Mouse (Mus musculus) adrenal gland, adult (tissue): ENCODE measurements around the gene Trpc4.
A peak's percentile ranks its signal among the peaks of the same experiment; 100 is the strongest.

ENCODE experiments used
- DNase-seq, 2 experiments: peaks; one replicate each; pipeline ENCODE4 v3.0.0; 2022 to 2023; ENCODE audit warnings: low spot score in 1 of 2; ENCODE audit not compliant: inconsistent age in 2 of 2

Trpc4 gene

DNA sequence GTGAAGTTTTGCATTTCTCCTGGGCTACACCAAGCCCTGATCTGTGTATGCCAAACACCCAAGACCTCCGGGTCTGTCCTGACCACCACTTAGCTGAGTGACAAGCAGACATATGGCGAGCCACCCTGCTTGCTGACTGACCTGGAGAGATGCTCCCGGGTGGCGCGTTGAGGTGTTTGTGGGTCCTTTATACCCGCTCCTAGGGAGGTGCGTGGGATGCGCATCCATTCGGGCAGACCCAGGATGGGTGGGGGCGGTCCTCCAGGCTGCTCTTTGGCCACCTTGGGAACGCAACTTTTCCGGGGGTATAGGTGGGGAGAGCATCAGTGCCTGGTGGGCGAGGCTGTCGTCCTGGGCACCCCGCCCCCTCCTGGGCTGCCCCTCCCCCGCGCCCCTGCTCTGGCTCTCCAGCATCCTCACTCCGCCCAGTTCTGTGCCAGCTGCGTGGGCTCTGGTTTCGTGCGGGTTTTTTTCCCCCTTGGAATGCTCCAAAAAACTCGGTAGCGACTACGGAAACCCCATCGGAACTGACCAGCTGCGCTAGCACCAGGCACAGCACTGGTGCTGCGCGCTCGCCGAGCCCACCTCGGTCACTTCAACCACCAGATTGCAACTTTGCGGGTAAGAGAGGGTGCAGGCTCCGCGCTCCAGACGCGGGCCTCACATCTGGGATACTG is at the start of gene Trpc4:
Gene Trpc4, plus strand, starts transcription at position 397 of the 677 bp plus-strand sequence.
- DNase-seq, result no peak

- DNase-seq, result no peak
These were observed 44.3 kb upstream of the Trpc4 start for GRCm38 (mm10) chr3:54111489-54111888.

DNA sequence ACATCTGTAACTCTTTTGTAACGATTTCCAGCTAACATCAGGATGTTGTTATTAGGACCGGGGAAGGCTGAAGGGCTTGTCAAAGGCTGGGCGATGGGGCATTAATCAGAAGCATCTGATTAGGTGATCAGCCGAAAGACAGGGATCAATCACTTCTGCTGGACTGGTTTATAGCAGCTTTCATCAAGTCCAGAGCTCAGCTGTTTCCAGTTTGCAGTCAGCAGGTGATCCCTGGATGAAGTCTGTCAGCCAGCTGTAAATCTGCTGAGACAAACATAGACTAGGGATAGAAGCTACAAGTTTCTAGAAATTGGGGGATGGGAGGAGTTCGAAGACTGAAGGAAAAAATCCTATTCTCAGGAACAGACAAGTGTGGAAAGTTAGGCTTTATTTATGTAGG is 20.5 kb upstream of the Trpc4 start:
- no peak for DNase-seq

- no peak for DNase-seq
These were observed 14.5 kb upstream of the Trpc4 start for GRCm38 (mm10) chr3:54141376-54141775.

DNA sequence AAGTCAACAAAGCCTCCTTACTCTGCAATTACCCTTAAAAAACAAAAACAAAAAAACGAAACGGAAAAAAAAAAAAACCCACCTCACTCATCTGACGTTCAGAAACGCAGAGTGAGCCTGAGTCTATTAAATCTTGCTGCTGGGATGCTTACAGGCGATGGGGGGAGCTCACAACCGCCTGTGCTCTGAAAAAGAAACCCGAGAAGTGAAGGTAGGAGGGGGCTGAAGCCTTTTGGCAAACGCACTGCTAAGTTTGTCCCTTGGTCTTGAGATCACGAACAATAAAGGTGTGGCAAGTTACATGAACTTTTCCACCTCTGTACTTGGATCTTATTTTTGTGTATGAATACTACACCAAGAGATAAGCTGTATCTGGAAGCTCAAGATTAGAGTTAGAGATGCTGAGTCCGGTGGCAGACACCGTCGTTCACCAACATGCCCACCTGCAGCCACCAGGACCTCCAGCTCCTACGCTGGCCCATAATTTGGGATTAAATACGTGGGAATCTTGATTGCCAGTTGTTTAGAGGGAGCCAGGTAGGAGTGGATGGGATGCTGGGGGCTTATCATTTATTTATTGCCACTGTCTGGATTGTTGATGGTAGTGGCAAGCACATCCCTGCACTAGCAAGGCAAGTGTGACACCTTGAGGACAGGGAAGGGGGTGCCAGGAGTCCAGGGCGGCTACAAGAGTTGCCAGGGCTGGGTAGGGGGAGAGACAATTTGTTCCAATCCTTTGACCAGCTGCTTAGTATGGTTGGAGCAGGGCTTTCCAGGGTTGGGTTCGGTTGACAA is 794 bp upstream of the Trpc4 start:
- peak; percentile 7 to 30 for DNase-seq

GRCm38 (mm10) chr3:54156316-54157000 is 623 bp downstream of the Trpc4 start:
- DNase-seq, result no peak

GRCm38 (mm10) chr3:54170701-54171100 is 14.9 kb downstream of the Trpc4 start:
- DNase-seq, result no peak

DNA sequence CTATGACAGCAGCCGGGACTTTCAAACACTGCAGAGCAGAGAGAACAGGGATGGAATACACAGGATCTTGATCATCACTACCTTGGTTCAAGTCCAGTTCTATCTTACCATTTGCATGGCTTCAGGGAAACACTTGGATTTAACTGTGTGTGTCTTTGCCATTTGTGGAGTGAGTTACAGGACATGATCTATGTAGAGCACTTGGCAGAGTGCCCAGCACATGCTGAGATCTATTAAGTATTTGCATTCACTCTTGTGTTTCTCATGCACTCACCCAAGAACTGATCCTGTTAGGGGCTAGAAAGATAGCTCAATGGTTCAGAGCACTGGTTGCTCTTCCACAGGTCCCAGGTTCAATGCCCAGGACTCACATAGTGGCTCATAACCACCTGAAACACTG is 21.5 kb downstream of the Trpc4 start:
- peak; percentile 7 to 31 for DNase-seq

DNA sequence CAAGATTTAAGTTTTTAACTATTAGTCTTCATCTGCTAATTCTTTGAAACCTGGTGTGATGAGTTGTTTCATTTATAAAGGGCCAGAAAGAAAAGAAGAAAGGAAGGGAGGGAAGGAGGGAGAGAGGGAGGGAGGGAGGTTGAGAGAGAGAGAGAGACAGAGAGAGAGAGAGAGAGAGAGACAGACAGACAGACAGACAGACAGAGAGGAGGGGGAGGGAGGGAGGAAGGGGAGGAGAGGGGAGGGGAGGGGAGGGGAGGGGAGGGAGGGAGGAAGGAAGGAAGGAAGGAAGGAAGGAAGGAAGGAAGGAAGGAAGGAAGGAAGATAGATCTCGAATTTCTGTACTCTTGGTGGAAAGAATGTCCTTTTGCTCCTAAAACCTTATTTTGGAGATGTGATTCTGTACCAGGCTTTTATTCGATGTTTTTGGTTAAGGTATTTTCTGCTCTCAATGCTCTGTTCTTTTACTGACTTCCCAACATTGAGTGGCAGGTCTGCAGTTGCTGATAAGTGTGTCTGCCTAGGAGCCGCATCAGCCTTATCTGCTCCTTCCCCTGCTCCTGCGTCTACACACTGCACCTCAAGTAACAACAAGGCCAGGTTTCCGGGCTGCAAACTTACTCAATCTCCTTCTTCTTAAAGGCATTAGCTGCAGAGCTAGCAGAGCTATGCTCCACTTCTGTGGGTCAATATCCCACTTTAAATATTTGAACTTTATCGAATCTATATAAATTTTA is 35.3 kb downstream of the Trpc4 start:
- no peak for DNase-seq

GRCm38 (mm10) chr3:54201231-54201630 is 45.4 kb downstream of the Trpc4 start:
- DNase-seq, result peak in 1 of 2 experiments; percentile 48

- no peak for DNase-seq
These were observed 48.6 kb downstream of the Trpc4 start for GRCm38 (mm10) chr3:54204386-54204785.

- DNase-seq, result no peak
These were observed 54.3 kb downstream of the Trpc4 start for GRCm38 (mm10) chr3:54210112-54210511.

GRCm38 (mm10) chr3:54211441-54211840 is 55.6 kb downstream of the Trpc4 start:
- DNase-seq, result no peak

- no peak for DNase-seq
These were observed 66.7 kb downstream of the Trpc4 start for GRCm38 (mm10) chr3:54222549-54222948.

DNA sequence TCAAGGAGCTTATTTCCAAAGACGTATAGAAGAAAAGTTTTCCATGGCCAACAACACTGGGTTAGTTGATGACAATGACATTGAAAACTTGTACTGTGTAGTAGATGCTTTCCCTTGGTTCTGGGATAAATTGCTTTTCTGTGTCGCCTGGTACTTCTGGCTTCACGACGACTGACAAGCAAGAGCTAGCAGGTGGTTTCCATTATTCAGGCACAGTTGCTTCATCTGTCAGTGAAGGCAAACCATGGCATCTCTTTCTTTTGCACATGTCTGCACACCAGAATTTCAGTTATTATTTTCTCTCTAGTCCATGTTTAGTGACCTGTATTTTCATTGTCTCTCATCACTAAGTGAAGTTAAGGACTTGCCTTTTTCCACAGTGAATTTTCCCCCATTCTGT is 72.6 kb downstream of the Trpc4 start:
- DNase-seq, result no peak

GRCm38 (mm10) chr3:54238891-54239290 is 83.1 kb downstream of the Trpc4 start:
- peak in 1 of 2 experiments; percentile 23 for DNase-seq

GRCm38 (mm10) chr3:54239426-54239825 is 83.6 kb downstream of the Trpc4 start:
- DNase-seq, result no peak

DNA sequence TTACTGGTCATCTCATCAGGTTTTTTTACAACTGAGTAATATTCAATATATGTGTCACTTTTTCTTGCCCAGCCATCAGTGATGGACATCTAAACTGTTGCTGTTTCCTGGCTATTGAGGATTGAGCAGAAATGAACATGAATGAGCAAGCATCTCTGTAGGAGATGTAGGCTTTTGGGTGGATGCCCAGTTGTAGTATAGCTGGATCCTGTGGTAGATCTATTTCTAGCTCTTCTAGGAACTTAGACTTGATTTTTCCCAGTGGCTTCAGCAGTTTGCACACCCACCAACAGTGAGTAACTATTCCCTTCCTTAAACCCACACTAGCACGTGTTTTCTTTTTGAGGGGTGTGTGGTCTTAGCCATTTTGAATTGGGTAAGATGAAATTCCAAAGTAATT is 87.3 kb downstream of the Trpc4 start:
- DNase-seq, result no peak

DNA sequence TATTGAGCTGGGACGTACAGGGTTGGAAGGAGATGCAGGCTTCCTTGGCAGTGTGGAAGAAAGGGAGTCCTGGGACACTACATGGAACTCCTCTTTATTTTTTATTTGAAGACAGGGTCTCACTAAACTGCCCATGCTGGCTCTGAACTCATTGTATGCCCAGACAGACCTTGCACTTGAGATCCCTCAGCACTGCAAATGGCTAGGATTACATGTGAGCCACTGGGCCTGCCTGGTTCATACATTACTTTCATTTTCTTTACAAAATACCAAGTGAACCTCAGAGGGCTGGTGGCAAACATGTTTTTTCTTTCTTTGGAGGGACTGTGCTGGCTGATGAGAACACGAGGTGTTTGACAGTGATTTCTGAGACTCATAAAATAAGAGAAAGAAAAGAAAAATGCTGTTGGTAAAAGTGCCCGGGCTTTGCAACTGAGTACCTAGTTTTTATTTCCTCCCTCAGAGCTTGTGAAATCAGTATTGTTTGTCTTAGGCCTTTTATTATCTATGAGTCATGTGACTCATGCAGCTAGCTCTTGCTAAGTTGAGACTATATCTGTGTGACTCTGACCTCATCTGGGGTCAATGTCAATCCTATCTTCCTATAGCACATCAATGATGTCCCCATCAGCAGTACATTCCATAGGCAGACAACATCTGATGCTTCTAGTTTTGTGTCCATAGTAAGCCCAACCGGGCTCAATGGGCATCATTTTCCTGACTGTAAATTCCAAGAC is 89.1 kb downstream of the Trpc4 start:
- no peak for DNase-seq

GRCm38 (mm10) chr3:54246416-54246815 is 90.6 kb downstream of the Trpc4 start:
- no peak for DNase-seq

GRCm38 (mm10) chr3:54249311-54249710 is 93.5 kb downstream of the Trpc4 start:
- DNase-seq, result no peak
